Mouse (Mus musculus) megakaryocyte, embryonic 14.5 days (primary cell): Measurements from ENCODE around the gene Gfod1. TPM values are rescaled to one million over a fixed set of nuclear protein-coding genes. Genes with fewer than 3 reads are reported as not detected.

ENCODE experiments used
- H3K27me3 ChIP-seq: replicated peaks from 2 replicates; pipeline ENCODE3; 2012; ENCODE audit warnings: inconsistent platforms
- H3K36me3 ChIP-seq: replicated peaks from 2 replicates; pipeline ENCODE3; 2012; ENCODE audit warnings: low read length, inconsistent platforms, mixed read lengths
- H3K4me1 ChIP-seq: 2 replicates; pipeline ENCODE4 v1.6.1; 2012; ENCODE audit warnings: inconsistent platforms
- H3K4me3 ChIP-seq: replicated peaks from 2 replicates; pipeline ENCODE3; 2012; ENCODE audit warnings: moderate library complexity, mild to moderate bottlenecking, inconsistent platforms
- H3K9me3 ChIP-seq: 2 replicates; pipeline ENCODE4 v1.6.1; 2012; ENCODE audit warnings: inconsistent platforms
- FLI1 ChIP-seq: IDR thresholded peaks from 2 replicates; pipeline ENCODE4 v1.6.1; 2012; ENCODE audit warnings: low read length, inconsistent platforms, mixed read lengths
- GATA1 ChIP-seq: IDR thresholded peaks from 3 replicates; pipeline ENCODE4 v1.6.1; 2012; ENCODE audit warnings: mixed read lengths, low read length, inconsistent platforms, borderline replicate concordance
- polyA plus RNA-seq: library from polyadenylated mRNA; stranded (reverse); fragments of >175 nt; gene quantifications from 2 replicates; pipeline ENCODE4 v1.2.3, GENCODE M21; 2012; ENCODE audit warnings: low replicate concordance; ENCODE audit not compliant: insufficient read depth

The Gfod1 gene
- polyA plus RNA-seq, 1 experiment, result 5.5 TPM

DNA sequence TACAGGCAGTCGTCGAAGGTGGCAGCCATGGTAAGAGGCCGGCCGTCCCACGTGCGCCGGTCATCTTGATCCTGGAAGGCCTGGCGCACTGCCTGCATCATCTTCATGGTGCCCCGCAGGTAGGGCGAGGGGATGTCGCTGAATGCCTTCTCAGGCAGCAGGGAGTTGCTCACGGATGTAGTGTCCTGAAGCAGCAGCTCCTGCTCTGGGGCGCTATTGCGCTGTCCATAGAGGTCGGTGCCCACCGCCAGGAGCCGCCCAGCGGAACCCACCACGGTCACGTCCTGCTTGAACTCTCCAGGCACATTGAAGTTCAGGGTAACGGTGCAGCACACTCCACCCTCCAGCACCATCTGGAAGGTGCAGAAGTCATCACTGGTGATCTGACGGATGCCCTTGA is 103.5 kb downstream of the Gfod1 start:
- no peak for TF ChIP-seq GATA1
- no peak for TF ChIP-seq FLI1
- Histone ChIP-seq H3K4me3 (peak overlapping the region; percentile 62), H3K36me3 (peaks cover 92% of the 10 kb centered on the region), H3K9me3 (no peaks in the 10 kb centered on the region), H3K4me1 (peaks cover 96% of the 10 kb centered on the region), H3K27me3 (no peaks in the 10 kb centered on the region)

- Histone ChIP-seq H3K9me3 (no peaks in the 10 kb centered on the region), H3K36me3 (peaks cover 91% of the 10 kb centered on the region), H3K27me3 (no peaks in the 10 kb centered on the region), H3K4me3 (no peak overlapping the region), H3K4me1 (peaks cover 96% of the 10 kb centered on the region)
- TF ChIP-seq GATA1 (no peak), FLI1 (no peak)
Observed at GRCm38 (mm10) chr13:43199749-43200148, 104.2 kb downstream of the Gfod1 start.

GRCm38 (mm10) chr13:43199282-43199681 is 104.7 kb downstream of the Gfod1 start:
- no peaks in the 10 kb centered on the region for H3K27me3 ChIP-seq
- no peaks in the 10 kb centered on the region for H3K9me3 ChIP-seq
- H3K4me3 ChIP-seq, result no peak overlapping the region
- H3K4me1 ChIP-seq, result peaks cover 96% of the 10 kb centered on the region
- TF ChIP-seq GATA1 (no peak), FLI1 (no peak)
- H3K36me3 ChIP-seq, result peaks cover 93% of the 10 kb centered on the region

DNA sequence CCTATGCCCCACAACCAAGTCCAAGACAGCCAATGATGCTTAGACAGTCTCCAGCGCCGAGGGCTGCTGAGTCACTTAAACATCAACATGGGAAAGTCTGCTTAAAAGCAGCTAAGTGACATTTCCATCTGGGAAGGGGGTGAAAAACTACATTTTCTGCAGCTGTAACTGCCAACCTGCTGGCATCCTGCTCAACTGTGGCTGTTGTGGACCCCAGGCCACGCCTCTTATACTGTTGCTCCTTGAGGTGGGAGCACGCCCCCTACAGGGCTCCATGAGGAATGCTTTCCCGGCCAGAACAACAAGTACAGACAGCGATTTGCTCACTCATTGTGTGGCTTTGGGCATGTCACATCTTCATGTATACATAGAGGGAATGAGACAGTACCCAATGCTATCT is 106.8 kb downstream of the Gfod1 start:
- no peaks in the 10 kb centered on the region for H3K27me3 ChIP-seq
- H3K4me1 ChIP-seq, result peaks cover 96% of the 10 kb centered on the region
- H3K36me3 ChIP-seq, result peaks cover 79% of the 10 kb centered on the region
- H3K4me3 ChIP-seq, result peak overlapping the region; percentile 54
- no peak for TF ChIP-seq GATA1
- no peak for TF ChIP-seq FLI1
- no peaks in the 10 kb centered on the region for H3K9me3 ChIP-seq

GRCm38 (mm10) chr13:43196000-43196399 is 108.0 kb downstream of the Gfod1 start:
- H3K36me3 ChIP-seq, result peaks cover 67% of the 10 kb centered on the region
- H3K9me3 ChIP-seq, result no peaks in the 10 kb centered on the region
- no peaks in the 10 kb centered on the region for H3K27me3 ChIP-seq
- no peak overlapping the region for H3K4me3 ChIP-seq
- H3K4me1 ChIP-seq, result peaks cover 96% of the 10 kb centered on the region
- TF ChIP-seq GATA1, result no peak
- TF ChIP-seq FLI1, result no peak

DNA sequence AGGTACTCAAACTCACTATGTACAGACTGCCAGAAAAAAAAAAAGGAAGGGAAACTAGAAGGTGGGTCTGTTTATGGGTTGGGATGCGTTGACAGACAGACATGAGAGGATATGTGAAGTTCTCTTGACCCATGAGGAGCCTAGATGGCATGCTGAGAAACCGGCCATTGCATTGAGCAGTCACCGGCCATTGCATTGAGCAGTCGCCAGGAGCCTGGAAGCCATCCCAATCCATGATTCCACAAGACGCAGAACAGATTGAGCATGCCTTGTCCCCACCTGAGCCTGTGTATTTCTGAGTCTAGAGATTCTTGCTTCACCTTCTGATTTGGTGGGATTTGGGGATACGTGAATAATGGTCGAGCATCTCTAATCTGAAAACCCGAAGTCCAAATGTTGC is 110.0 kb downstream of the Gfod1 start:
- no peaks in the 10 kb centered on the region for H3K9me3 ChIP-seq
- no peak overlapping the region for H3K4me3 ChIP-seq
- H3K27me3 ChIP-seq, result no peaks in the 10 kb centered on the region
- no peak for TF ChIP-seq FLI1
- TF ChIP-seq GATA1, result no peak
- H3K4me1 ChIP-seq, result peaks cover 81% of the 10 kb centered on the region
- peaks cover 47% of the 10 kb centered on the region for H3K36me3 ChIP-seq

DNA sequence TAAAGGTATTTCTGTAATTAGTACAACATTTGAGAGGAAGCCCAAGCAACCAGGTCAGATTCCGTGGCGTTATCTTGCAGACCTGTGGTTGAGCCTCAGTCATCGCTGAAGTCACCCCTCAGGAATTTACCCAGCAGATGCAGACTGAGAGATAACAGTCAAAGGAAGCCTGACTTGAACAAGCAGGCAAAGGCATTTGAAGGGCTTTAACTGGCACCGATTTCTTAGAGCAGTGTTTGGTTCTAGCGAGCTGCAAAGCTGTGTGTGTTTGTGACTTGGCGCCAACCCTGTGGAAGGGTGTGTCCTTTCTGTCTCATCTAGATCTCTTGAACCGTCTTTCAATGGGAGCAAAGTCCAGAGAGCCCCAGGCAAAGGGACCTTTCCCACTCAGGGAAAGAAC is 110.7 kb downstream of the Gfod1 start:
- H3K36me3 ChIP-seq, result peaks cover 40% of the 10 kb centered on the region
- peak overlapping the region; percentile 18 for H3K4me3 ChIP-seq
- H3K9me3 ChIP-seq, result peaks cover 3% of the 10 kb centered on the region
- H3K4me1 ChIP-seq, result peaks cover 74% of the 10 kb centered on the region
- H3K27me3 ChIP-seq, result no peaks in the 10 kb centered on the region
- TF ChIP-seq FLI1 (no peak), GATA1 (peak; percentile 87; the same call in 2 of the 3 replicates)

- peak; percentile 91; the same call in 2 of the 3 replicates for TF ChIP-seq GATA1
- 0 out of 2 replicates have a peak, but pooled peaks have one; percentile 11 for TF ChIP-seq FLI1
- Histone ChIP-seq H3K4me3 (peak overlapping the region; percentile 88), H3K27me3 (peaks cover 5% of the 10 kb centered on the region), H3K9me3 (peaks cover 15% of the 10 kb centered on the region), H3K4me1 (peaks cover 59% of the 10 kb centered on the region), H3K36me3 (peaks cover 30% of the 10 kb centered on the region)
Observed at GRCm38 (mm10) chr13:43191741-43192192, 112.2 kb downstream of the Gfod1 start.

DNA sequence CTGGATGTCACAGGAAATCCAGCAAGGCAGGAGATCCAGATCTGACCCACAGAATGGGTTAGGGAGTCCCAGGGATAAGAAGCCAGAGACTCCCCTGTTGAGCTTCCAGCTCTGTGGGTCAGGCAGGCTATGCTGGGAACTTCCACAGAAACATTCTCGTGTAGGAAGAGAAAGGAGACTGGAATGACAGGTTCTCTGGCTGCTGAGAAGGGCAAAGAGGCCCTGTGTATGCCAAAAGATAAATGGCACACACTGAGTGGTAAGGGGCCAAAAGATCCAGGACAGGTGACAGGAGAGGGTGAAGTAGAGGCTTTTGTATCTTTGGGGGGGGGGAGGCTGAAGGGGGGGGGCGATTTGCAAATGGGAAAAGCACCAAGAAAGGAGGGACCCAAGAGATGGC is 112.7 kb downstream of the Gfod1 start:
- TF ChIP-seq FLI1, result no peak
- no peak for TF ChIP-seq GATA1
- peaks cover 55% of the 10 kb centered on the region for H3K4me1 ChIP-seq
- peak overlapping the region; percentile 88 for H3K4me3 ChIP-seq
- H3K27me3 ChIP-seq, result peaks cover 5% of the 10 kb centered on the region
- peaks cover 15% of the 10 kb centered on the region for H3K9me3 ChIP-seq
- peaks cover 25% of the 10 kb centered on the region for H3K36me3 ChIP-seq

DNA sequence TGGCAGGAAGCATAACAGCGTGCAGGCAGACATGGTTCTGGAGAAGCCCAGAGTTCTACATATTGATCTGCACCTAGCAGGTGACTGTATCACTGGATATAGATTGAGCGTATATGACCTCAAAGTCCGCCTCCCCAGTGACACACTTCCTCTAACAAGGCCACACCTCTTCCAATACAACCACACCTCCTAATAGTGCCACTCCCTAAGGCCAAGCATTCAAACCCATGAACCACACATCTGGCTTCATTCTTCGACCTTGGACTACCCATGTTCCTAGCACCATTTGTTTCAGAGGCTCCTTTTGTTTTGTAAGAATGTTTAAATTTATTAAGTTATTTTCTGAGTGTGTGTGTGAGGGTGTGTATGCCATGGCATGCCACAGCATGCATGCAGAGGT is 116.2 kb downstream of the Gfod1 start:
- Histone ChIP-seq H3K4me1 (peaks cover 40% of the 10 kb centered on the region), H3K27me3 (peaks cover 5% of the 10 kb centered on the region), H3K9me3 (peaks cover 34% of the 10 kb centered on the region), H3K4me3 (no peak overlapping the region), H3K36me3 (peaks cover 17% of the 10 kb centered on the region)
- TF ChIP-seq FLI1, result no peak
- no peak for TF ChIP-seq GATA1
